Mouse (Mus musculus): ENCODE data around the gene Bin2. TPM values are rescaled to one million over a fixed set of nuclear protein-coding genes. Genes with fewer than 3 reads are reported as not detected.

The Bin2 gene
- 22.7 and 60.2 TPM in 2 replicates for polyA plus RNA-seq (2012; rRNA removed; ENCODE audit: low replicate concordance)

DNA sequence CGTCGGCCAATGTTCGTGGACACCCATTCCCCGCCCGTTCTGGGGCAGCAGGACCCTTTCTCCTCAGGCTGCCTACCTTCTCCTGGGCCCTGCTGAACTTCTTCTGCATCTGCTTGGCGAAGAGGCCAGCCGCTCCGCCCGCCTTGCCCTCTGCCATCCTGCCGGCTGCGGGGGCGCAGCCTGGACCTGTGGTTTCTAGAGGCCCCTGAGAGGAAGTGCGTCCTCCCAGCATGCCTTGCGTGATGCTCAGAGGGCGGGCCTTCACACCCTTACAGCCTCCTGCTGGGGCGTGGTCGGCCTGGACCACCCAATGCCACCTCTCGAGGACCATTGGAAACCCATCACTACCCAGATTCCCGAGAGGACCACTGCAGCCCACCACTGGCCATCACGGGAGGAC, at the start of gene Bin2:
Gene Bin2, minus strand, starts transcription at position 217 of the 400 bp plus-strand sequence.

GRCm38 (mm10) chr15:100687430-100687971, 18.1 kb upstream of the Bin2 start, which contains the start of gene Cela1:
Gene Cela1 (minus strand): TSS chr15:100687921.

GRCm38 (mm10) chr15:100636700-100637501, 32.5 kb downstream of the Bin2 start, which contains the start of gene Smagp:
Gene Smagp (minus strand): TSS chr15:100636940.

DNA sequence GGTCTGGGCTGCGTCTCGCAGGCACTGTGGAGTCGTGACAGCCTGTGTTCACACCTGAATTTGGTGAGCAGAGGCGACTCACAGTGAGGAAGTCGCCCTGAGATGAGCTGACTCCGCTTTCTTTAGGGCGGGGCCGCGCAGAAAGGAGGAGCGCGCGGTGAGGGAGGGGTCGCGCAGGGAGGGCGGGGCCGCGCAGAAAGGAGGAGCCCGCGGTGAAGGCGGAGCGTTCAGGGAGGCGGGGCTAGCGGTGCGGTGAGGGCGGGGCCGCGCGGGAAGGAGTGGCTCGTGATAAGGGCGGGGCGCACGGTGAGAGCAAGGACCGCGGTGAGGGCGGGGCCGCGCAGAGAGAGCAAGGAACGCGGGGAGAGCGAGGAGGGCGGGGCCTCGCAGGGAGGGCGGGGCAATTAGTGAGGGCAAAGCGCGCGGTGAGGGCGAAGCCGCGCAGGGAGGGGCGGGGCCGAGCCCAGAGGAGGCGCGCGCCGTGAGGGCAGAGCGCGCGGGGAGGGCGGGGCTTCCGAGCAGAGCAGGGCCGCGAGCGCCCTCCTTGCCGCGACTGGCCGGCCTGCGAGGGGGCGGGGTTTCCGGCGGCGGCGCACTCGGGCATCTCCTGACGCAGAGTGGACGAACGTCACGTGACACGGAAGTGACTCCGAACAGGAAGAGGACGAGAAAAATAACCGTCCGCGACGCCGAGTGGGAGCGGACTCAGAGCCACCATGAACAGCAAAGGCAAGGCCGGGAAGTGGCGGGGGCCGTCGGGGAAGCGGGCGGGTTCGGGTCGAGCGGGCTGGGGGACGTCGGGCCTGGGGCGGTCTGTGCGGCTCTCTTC, 54.1 kb downstream of the Bin2 start, which contains the start of gene Dazap2:
Gene Dazap2, plus strand, starts transcription at position 354 of the 829 bp plus-strand sequence.

GRCm38 (mm10) chr15:100599276-100600046, 69.9 kb downstream of the Bin2 start, which contains the start of gene Pou6f1:
Gene Pou6f1 (minus strand): TSS chr15:100599984.

Other genes with a start within 250 kb of the Bin2 start
- gene Gm5475, start 247.4 kb downstream of the Bin2 start, polyA plus RNA-seq (2012; rRNA removed; ENCODE audit: low replicate concordance) = not detected in 2 replicates
- gene Slc11a2, start 244.5 kb downstream of the Bin2 start, polyA plus RNA-seq (2012; rRNA removed; ENCODE audit: low replicate concordance) = 26.7 and 38.8 TPM in 2 replicates
- gene Letmd1, start 200.5 kb downstream of the Bin2 start, polyA plus RNA-seq (2012; rRNA removed; ENCODE audit: low replicate concordance) = 61.8 and 111 TPM in 2 replicates
- 3.3 and 3.9 TPM in 2 replicates for gene Csrnp2, start 174.1 kb downstream of the Bin2 start, polyA plus RNA-seq (2012; rRNA removed; ENCODE audit: low replicate concordance)
- gene Tfcp2, start 117.5 kb downstream of the Bin2 start, polyA plus RNA-seq (2012; rRNA removed; ENCODE audit: low replicate concordance) = 6.5 and 9.5 TPM in 2 replicates
- 23.0 and 46.9 TPM in 2 replicates for gene Pou6f1, start 69.6 kb downstream of the Bin2 start, polyA plus RNA-seq (2012; rRNA removed; ENCODE audit: low replicate concordance)
- gene Dazap2, start 54.2 kb downstream of the Bin2 start, polyA plus RNA-seq (2012; rRNA removed; ENCODE audit: low replicate concordance) = 796 and 920 TPM in 2 replicates
- 44.9 and 68.9 TPM in 2 replicates for gene Smagp, start 32.6 kb downstream of the Bin2 start, polyA plus RNA-seq (2012; rRNA removed; ENCODE audit: low replicate concordance)
- 13.4 and 28.3 TPM in 2 replicates for gene Cela1, start 18.4 kb upstream of the Bin2 start, polyA plus RNA-seq (2012; rRNA removed; ENCODE audit: low replicate concordance)
- gene Galnt6, start 59.8 kb upstream of the Bin2 start, polyA plus RNA-seq (2012; rRNA removed; ENCODE audit: low replicate concordance) = 5.8 and 12.7 TPM in 2 replicates
- 8.0 and 10.3 TPM in 2 replicates for gene Slc4a8, start 92.2 kb upstream of the Bin2 start, polyA plus RNA-seq (2012; rRNA removed; ENCODE audit: low replicate concordance)
- gene Scn8a, start 200.3 kb upstream of the Bin2 start, polyA plus RNA-seq (2012; rRNA removed; ENCODE audit: low replicate concordance) = 0.52 and 0.91 TPM in 2 replicates

Data from mammary gland, adult 2 months (tissue).